Mouse (Mus musculus) CD4-positive naive resting alpha-beta T cell, adult 57 days (primary cell): ENCODE data around the gene Olfr518. TPM values are rescaled to one million over a fixed set of nuclear protein-coding genes. Genes with fewer than 3 reads are reported as not detected.

Experiments
- total RNA-seq: library from RNA; stranded (reverse); gene quantifications from one replicate; pipeline ENCODE4 v1.2.4, GENCODE M21; 2023

The Olfr518 gene
- not detected for total RNA-seq

GRCm38 (mm10) chr7:108884906-108885305, at the start of gene Olfr518:
Gene Olfr518, minus strand, starts transcription at chr7:108885006.

GRCm38 (mm10) chr7:108933794-108934731, 49.3 kb upstream of the Olfr518 start, which contains the start of gene Eif3f:
Gene Eif3f, plus strand, starts transcription at chr7:108934417.

GRCm38 (mm10) chr7:108929726-108930393, 45.1 kb upstream of the Olfr518 start, which contains the start of gene Nlrp10:
Gene Nlrp10, minus strand, starts transcription at chr7:108930178.

GRCm38 (mm10) chr7:108894320-108894719, 9.5 kb upstream of the Olfr518 start, which contains the start of gene Olfr519:
Gene Olfr519, minus strand, starts transcription at chr7:108894420.

GRCm38 (mm10) chr7:108872279-108872678, 12.5 kb downstream of the Olfr518 start, which contains the start of gene Olfr517:
Gene Olfr517, minus strand, starts transcription at chr7:108872379.

GRCm38 (mm10) chr7:108850429-108850828, 34.4 kb downstream of the Olfr518 start, which contains the start of gene Olfr516:
Gene Olfr516, minus strand, starts transcription at chr7:108850529.

Other genes starting within 250 kb of the Olfr518 start
- gene Olfr509, start 233.1 kb downstream of the Olfr518 start, total RNA-seq = not detected
- not detected for gene Olfr510, start 218.6 kb downstream of the Olfr518 start, total RNA-seq
- not detected for gene Olfr512, start 171.7 kb downstream of the Olfr518 start, total RNA-seq
- gene Olfr513, start 134.0 kb downstream of the Olfr518 start, total RNA-seq = not detected
- not detected for gene Olfr514, start 59.0 kb downstream of the Olfr518 start, total RNA-seq
- gene Olfr516, start 34.5 kb downstream of the Olfr518 start, total RNA-seq = not detected
- gene Olfr517, start 12.6 kb downstream of the Olfr518 start, total RNA-seq = not detected
- gene Olfr519, start 9.4 kb upstream of the Olfr518 start, total RNA-seq = not detected
- 0.18 TPM for gene Nlrp10, start 45.2 kb upstream of the Olfr518 start, total RNA-seq
- gene Eif3f, start 49.4 kb upstream of the Olfr518 start, total RNA-seq = 250 TPM
- gene Tub, start 65.3 kb upstream of the Olfr518 start, total RNA-seq = 1.7 TPM
- not detected for gene Ric3, start 198.3 kb upstream of the Olfr518 start, total RNA-seq